Comparison of ENCODE assay signal across 8 mouse cellular contexts in the genomic region with DNA sequence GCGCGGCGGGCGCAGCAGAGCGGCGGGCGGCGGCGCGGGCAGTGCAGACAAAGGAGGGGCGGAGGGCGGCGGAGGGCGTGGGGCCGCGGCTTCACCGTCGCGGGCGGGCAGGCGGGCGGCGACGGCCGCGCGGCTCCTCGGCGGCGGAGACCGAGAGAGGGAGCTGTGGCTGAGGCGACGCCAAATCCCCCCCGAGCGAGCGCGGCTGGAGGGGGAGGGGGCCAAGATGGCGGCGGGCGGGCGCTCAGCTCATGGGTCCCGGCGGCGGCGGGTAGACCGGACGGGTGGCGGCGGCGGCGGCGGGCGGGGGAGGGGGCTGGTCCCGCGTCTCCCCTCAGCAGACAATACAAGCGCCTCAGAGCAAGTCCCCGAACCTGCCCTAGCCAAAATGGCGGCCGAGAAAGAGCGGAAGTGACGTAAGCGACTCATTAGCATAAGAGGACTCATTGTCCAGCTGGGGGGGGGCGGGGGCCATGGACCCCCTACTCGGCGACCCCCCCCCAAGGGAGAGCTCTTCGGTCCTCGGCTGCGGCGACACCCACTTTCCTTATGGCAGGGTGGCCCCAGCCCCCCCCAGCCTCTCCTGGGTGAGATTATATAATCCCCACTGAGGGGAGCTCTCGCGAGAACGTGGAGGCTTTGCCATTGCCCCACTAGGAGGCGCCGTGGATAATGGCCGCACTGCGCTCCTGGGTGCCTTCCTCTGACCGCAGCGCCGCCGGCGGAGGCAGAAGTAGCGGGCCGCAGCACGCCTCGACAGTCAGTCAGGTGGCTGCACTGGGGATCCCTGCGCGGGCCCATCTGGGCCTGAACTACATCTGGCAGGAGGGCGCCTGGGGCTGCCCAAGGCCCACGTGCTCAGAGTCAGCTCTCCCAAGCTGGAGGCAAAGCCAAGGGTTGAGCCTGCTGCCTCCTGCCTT. TPM values are rescaled to one million over a fixed set of nuclear protein-coding genes. Genes with fewer than 3 reads are reported as not detected.
DNase-seq lines count a peak whose midpoint lies in the region; ATAC-seq lines count a peak whose summit lies in the region.

A gene (minus strand): TSS at position 388 of the 920 bp plus-strand sequence.

- peak within 1 kb of the TSS; percentile 99 for H3K4me3 ChIP-seq in hindbrain, embryonic 15.5 days

- peak within 1 kb of the TSS; percentile 70 for H3K4me2 ChIP-seq in hindbrain, embryonic 15.5 days

- no peaks in the 10 kb centered on the region for H3K9me3 ChIP-seq in hindbrain, embryonic 15.5 days

- peak within 1 kb of the TSS; percentile 100 for H3K9ac ChIP-seq in hindbrain, embryonic 15.5 days

- peak; percentile 92 for ATAC-seq in hindbrain, embryonic 15.5 days (ENCODE audit: low FRiP score, low read depth)

- H3K27ac ChIP-seq in hindbrain, embryonic 15.5 days (replicated peaks): peak within 1 kb of the TSS; percentile 100

- peak; percentile 97 for DNase-seq in T-cell, adult 2 months (ENCODE audit: low spot score)
- DNase-seq in cerebellum, postnatal 36 days: peak; percentile 89 to 91
- DNase-seq in frontal cortex, postnatal 36 days (ENCODE audit: low spot score in 2 of 2): peak; percentile 92 to 96
- DNase-seq in left cerebral cortex, adult 11 months (ENCODE audit: low spot score): peak; percentile 94
- DNase-seq in lung, postnatal 4 days: peak; percentile 98 to 99
- peak; percentile 97 for DNase-seq in retina, postnatal 7 days (ENCODE audit: low read depth, low spot score)
- peak; percentile 94 for DNase-seq in urinary bladder, adult 2 months (ENCODE audit: low spot score)

- peaks cover 36% of the 10 kb centered on the region for H3K36me3 ChIP-seq in hindbrain, embryonic 15.5 days

- peaks cover 29% of the 10 kb centered on the region for H3K4me1 ChIP-seq in hindbrain, embryonic 15.5 days (replicated peaks)

- H3K27me3 ChIP-seq in hindbrain, embryonic 15.5 days: no peaks in the 10 kb centered on the region

- WGBS in hindbrain, embryonic 15.5 days: under 1% methylated on average over 35 of the region's 89 CpGs

RNA-seq across cellular contexts. Expression of the gene that starts here (rescaled TPM):
- polyA plus RNA-seq in hindbrain, embryonic 15.5 days (2015; fragmentation: Nextera tagmentation; extraction: Ambion mirVana): 14.7 and 15.3 TPM in 2 replicates
- polyA plus RNA-seq in urinary bladder, adult 2 months (2012; rRNA removed): 22.3 and 22.4 TPM in 2 replicates

Comparison
In these comparisons a context has a peak if more than half of its experiments do, and no peak if none do; other contexts are left out.
1. Peak in every context shown above with its lines: DNase-seq, ATAC-seq, H3K4me3 ChIP-seq and H3K27ac ChIP-seq.